Mouse (Mus musculus) testis, adult 2 months (tissue): Measurements from ENCODE around the gene Usp48. TPM values are rescaled to one million over a fixed set of nuclear protein-coding genes. Genes with fewer than 3 reads are reported as not detected.

ENCODE experiments used
- H3K27ac ChIP-seq: fragments of 200-500 bp; 2 replicates; pipeline ENCODE4 v1.5.1; 2012; ENCODE audit warnings: low read depth, low read length; ENCODE audit not compliant: control insufficient read depth, insufficient read depth
- H3K27me3 ChIP-seq: fragments of 200-500 bp; 2 replicates; pipeline ENCODE4 v1.6.1; 2012; ENCODE audit warnings: mild to moderate bottlenecking, low read length, moderate library complexity; ENCODE audit not compliant: control insufficient read depth, insufficient read depth
- H3K36me3 ChIP-seq: fragments of 200-500 bp; 2 replicates; pipeline ENCODE4 v1.6.1; 2012; ENCODE audit warnings: mild to moderate bottlenecking, low read length; ENCODE audit not compliant: control insufficient read depth, insufficient read depth
- H3K4me1 ChIP-seq: fragments of 200-500 bp; 2 replicates; pipeline ENCODE4 v1.6.1; 2012; ENCODE audit warnings: low read length; ENCODE audit not compliant: control insufficient read depth, insufficient read depth
- H3K4me3 ChIP-seq: fragments of 200-500 bp; 2 replicates; pipeline ENCODE4 v1.5.1; 2012; ENCODE audit warnings: low read depth, mild to moderate bottlenecking, low read length, moderate library complexity, mixed read lengths; ENCODE audit not compliant: control insufficient read depth
- CTCF ChIP-seq: fragments of 200-500 bp; IDR thresholded peaks from 2 replicates; pipeline ENCODE4 v1.5.1; 2012; ENCODE audit warnings: low read depth, mild to moderate bottlenecking, inconsistent platforms, low read length, moderate library complexity; ENCODE audit not compliant: control insufficient read depth, insufficient read depth, insufficient replicate concordance
- POLR2A ChIP-seq: fragments of 200-500 bp; IDR thresholded peaks from 2 replicates; pipeline ENCODE4 v1.6.1; 2012; ENCODE audit warnings: low read depth, mild to moderate bottlenecking, inconsistent platforms, low read length, moderate library complexity; ENCODE audit not compliant: control insufficient read depth
- polyA plus RNA-seq: library from polyadenylated mRNA; depleted of rRNA; stranded (reverse); fragments of >200 nt; gene quantifications from 2 replicates; pipeline ENCODE4 v1.2.3, GENCODE M21; 2012

Gene Usp48
- polyA plus RNA-seq, 1 experiment, result 39.6 TPM

DNA sequence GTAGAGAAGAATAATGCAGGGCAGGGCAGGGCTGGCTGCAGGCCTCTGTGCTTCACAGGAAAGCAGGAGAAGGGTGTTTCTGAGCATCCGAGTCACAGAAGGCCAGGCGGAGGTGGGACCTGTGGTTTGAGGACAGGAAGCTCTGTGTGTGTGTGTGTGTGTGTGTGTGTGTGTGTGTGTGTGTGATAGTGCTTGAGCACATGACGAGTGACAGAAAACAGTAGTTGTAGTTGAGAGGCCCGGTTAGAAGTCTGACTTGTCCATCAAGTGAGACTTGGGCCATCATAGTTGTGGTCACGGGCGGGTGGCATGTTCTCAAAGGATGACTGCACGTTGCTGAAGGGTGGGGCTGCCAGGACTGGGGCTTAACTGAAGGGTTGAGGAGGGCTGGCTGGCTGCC lies 16.1 kb downstream of the Usp48 start:
- H3K4me1 ChIP-seq, result no peaks in the 10 kb centered on the region
- H3K4me3 ChIP-seq, result no peak overlapping the region
- no peaks in the 10 kb centered on the region for H3K27me3 ChIP-seq
- H3K36me3 ChIP-seq, result peaks cover 8% of the 10 kb centered on the region
- no peak overlapping the region for H3K27ac ChIP-seq
- TF ChIP-seq CTCF (no peak), POLR2A (no peak)

DNA sequence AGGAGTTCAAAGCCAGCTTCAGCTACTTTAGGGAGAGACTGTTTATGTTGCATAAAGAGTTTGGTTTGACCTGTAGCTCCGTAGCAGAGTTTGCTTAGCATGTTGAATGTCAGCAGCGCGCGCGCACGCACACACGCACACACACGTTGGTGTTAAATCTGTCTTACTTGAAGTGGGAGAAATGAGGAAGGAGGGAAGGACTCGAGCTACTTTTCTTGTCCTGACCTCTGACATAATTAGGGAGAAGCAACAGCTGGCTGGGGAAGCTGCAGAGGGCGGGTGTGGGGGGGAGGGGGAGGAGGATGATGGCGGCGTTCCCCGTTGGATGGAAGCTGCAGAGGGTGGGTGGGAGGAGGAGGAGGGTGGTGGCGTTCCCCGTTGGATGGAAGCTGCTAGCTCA lies 16.7 kb downstream of the Usp48 start:
- peaks cover 11% of the 10 kb centered on the region for H3K36me3 ChIP-seq
- H3K27me3 ChIP-seq, result no peaks in the 10 kb centered on the region
- no peak overlapping the region for H3K27ac ChIP-seq
- H3K4me3 ChIP-seq, result no peak overlapping the region
- no peaks in the 10 kb centered on the region for H3K4me1 ChIP-seq
- no peak for TF ChIP-seq CTCF
- no peak for TF ChIP-seq POLR2A

DNA sequence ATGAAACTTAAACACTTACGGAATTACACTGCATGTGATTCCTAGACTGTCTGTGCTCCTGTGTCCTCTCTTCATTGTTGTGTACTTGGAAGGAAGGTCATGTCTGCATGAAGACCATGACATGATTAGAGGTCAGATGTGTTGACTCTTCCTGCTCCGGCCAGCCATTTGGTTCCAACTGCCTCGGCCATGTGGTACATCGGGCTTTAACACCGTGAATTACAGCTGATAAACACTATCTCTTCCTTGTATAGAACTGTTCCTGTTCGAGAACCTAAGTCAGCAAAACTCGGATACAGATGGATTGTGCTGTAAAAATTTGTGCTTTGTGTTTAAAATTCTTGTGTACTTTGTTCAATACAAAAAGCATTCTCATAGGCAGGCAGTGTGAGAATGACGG lies 29.3 kb downstream of the Usp48 start:
- no peaks in the 10 kb centered on the region for H3K4me1 ChIP-seq
- no peak overlapping the region for H3K4me3 ChIP-seq
- H3K27me3 ChIP-seq, result no peaks in the 10 kb centered on the region
- H3K36me3 ChIP-seq, result peaks cover 5% of the 10 kb centered on the region
- no peak overlapping the region for H3K27ac ChIP-seq
- TF ChIP-seq POLR2A (no peak), CTCF (no peak)

DNA sequence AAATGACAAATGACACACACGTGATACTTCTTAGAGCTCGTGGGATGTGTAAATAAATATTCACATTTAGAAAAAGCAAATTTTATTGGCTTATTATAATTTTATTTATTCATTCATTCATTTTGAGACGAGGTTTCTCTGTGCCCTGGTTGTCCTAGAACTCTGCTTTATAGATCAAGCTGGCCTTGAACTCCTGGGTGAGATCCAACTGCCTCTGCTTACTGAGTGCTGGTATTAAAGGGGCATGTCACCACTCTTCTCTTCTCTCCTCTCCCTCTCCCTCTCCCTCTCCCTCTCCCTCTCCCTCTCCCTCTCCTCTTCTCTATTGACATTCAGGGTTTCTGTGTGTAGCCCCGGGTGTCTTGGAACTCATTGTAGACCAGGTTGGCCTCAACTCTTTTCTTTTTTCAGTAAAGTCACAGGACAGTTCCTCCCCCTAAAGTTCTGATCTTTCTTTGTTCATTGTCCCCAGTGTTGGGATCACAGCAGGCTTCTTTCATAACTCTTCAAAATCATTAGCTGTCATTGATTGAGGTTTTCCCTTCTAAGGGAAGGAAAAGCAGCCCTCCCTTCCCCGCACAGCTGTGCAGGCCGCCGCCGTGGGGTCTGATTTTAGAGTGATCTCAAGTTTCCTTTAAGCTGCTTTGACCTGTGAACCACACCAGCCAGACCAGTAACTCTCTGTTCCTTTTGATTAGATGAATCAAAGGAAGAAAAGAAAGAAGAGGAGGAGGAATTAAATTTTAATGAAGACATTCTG lies 34.1 kb downstream of the Usp48 start:
- H3K27ac ChIP-seq, result peak overlapping the region; percentile 55
- no peaks in the 10 kb centered on the region for H3K27me3 ChIP-seq
- no peak overlapping the region for H3K4me3 ChIP-seq
- H3K36me3 ChIP-seq, result peaks cover 6% of the 10 kb centered on the region
- no peak for TF ChIP-seq CTCF
- TF ChIP-seq POLR2A, result no peak
- H3K4me1 ChIP-seq, result 0 out of 2 replicates have a peak, but pooled peaks cover 2% of the 10 kb centered on the region

DNA sequence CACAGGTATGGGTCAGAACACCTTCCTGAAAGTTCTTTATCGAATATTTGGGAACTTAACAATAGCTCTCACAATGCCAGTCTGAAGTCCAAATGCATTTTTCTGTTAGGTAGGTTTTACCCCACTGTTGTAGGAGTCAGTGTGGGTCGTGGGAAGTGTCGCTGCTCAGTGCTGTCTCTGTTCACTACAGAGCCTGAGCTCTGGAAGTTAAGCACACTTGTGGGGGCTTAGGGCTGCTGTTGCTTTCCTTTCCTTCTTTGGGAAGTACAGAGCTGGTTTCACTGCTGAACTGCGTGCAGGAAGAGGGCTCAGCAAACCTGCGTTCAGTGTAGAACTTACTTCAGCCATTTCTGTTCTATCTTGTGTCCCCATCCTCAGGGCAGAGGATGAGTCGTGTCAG lies 34.8 kb downstream of the Usp48 start:
- Histone ChIP-seq H3K4me3 (no peak overlapping the region), H3K4me1 (0 out of 2 replicates have a peak, but pooled peaks cover 2% of the 10 kb centered on the region), H3K27me3 (no peaks in the 10 kb centered on the region), H3K27ac (no peak overlapping the region), H3K36me3 (peaks cover 6% of the 10 kb centered on the region)
- TF ChIP-seq POLR2A, result no peak
- no peak for TF ChIP-seq CTCF

DNA sequence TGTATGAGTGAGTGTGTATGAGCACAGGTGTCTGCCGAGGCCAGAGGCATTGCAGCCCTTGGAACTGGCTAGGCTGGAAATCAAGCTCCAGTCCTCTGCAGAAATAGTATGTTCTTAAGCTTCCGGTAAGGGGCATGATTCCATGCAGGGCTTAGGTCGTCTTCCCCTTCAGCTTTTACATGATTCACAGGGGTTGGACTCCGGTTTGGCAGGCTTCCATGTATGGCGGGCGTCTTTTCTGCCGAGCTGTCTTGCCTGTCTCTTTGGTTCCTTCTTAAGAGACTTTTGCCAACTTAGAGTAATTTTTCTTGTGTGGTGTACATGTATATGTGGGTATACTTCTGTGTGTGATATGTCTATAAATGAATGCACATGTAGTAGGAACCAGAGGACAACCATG lies 35.8 kb downstream of the Usp48 start:
- no peak overlapping the region for H3K4me3 ChIP-seq
- peaks cover 7% of the 10 kb centered on the region for H3K36me3 ChIP-seq
- no peaks in the 10 kb centered on the region for H3K27me3 ChIP-seq
- 0 out of 2 replicates have a peak, but pooled peaks cover 2% of the 10 kb centered on the region for H3K4me1 ChIP-seq
- TF ChIP-seq CTCF, result no peak
- TF ChIP-seq POLR2A, result no peak
- no peak overlapping the region for H3K27ac ChIP-seq

DNA sequence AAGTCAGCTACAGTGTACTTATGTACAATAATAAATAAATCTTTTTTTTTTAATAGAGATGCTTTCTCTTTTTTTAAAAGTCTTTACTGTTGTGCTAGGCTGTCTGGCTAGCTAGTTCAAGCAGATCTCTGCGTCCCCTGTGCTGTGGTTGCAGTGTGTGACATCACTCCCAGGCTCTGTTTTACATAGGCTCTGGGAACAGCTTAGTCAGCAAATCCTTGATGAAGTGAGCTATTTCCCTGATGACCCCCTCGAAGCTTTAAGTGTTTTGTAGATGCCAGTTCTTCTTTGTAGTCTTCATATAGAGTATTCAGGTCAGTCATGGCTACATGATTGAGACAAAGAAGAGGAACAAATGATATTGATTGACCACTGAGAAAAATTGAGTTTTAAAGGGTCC lies 36.6 kb downstream of the Usp48 start:
- peaks cover 5% of the 10 kb centered on the region for H3K36me3 ChIP-seq
- H3K4me1 ChIP-seq, result 0 out of 2 replicates have a peak, but pooled peaks cover 2% of the 10 kb centered on the region
- H3K4me3 ChIP-seq, result no peak overlapping the region
- H3K27me3 ChIP-seq, result no peaks in the 10 kb centered on the region
- no peak overlapping the region for H3K27ac ChIP-seq
- TF ChIP-seq POLR2A, result no peak
- TF ChIP-seq CTCF, result no peak

DNA sequence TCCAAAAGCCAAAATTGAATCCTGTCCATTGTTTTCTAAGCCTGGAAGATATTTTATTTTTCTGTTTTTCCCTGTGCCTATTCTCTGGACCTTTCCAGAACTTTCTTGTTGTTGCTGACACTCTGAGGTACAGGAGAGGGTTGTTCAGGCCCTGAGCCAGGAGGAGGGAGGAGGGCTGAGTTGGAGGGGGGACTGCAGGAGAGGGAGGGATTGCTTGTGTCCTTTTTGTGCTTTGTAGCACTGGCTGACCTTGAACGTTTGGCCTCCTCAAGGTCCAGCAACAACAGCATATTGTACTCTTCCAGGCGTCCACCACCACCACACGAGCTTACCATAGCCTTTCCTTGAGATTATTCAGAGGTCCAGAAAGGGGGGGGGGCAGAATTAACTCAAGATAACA lies 38.0 kb downstream of the Usp48 start:
- H3K27me3 ChIP-seq, result no peaks in the 10 kb centered on the region
- H3K27ac ChIP-seq, result peak overlapping the region; percentile 63
- no peak overlapping the region for H3K4me3 ChIP-seq
- 0 out of 2 replicates have a peak, but pooled peaks cover 2% of the 10 kb centered on the region for H3K4me1 ChIP-seq
- peaks cover 5% of the 10 kb centered on the region; the same call in 1 of the 2 replicates for H3K36me3 ChIP-seq
- TF ChIP-seq CTCF, result no peak
- no peak for TF ChIP-seq POLR2A
